Mouse (Mus musculus) brain, embryonic 14.5 days (tissue): ENCODE measurements at regions not wholly inside any gene's neighbourhood (a gene's known extent, or its start where the extent isn't known, plus 50 kb on each side); places are given as distances from the start of the nearest gene placed in this dataset.

Source experiments
- DNase-seq: peaks from one replicate; pipeline ENCODE4 v3.0.0-alpha.2; 2011; ENCODE audit warnings: low read depth
- CTCF ChIP-seq: fragments of 200-500 bp; IDR thresholded peaks from 2 replicates; pipeline ENCODE4 v1.5.1; 2012; ENCODE audit warnings: inconsistent platforms, mild to moderate bottlenecking, moderate library complexity, borderline replicate concordance; ENCODE audit not compliant: insufficient read depth, insufficient read length; ENCODE audit errors: extremely low read depth
- POLR2A ChIP-seq: fragments of 200-500 bp; IDR thresholded peaks from 2 replicates; pipeline ENCODE4 v1.6.1; 2012; ENCODE audit warnings: mild to moderate bottlenecking, inconsistent platforms, borderline replicate concordance; ENCODE audit not compliant: poor library complexity, insufficient read depth, insufficient read length, severe bottlenecking; ENCODE audit errors: extremely low read depth

DNA sequence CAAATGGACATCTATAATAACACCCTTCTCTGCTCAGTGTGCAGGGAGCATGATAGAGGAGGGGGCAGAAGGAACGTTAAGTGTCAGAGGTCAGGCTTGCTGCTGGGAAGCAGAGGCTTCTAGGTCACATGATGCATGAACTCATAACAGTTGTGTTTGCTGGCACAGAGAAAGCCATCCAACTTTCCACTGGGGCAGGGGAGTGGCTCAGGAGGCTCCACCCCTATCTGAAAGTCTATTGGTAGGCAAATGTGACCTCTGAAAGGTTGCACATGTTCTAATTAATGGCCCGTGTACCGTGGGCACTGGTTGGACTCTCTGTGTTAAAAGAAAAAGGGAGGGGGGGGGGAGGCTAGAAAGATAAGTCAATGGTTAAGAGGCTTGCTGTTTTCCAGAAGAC lies 224.6 kb downstream of the Slc16a7 start:
- no peak for DNase-seq
- TF ChIP-seq POLR2A (no peak), CTCF (no peak)

DNA sequence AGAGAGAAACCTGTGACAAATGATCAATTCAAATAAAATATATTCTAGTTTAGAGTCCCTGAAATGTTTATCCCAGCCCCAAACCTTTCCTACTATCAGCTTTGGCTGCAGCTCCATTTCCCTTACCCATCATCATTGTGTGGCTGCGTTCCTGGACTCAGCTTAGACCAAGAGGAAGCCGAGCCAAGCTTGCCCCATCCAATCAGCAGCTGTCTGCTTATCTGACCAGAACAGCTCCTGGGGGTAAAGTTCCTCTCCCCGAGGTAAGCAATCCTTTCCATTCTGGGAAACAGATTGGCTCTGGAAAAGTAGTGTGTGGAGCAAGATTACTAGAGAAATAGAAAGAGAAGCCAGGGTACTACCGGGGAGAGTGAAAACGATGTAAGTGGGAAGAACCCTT lies 228.2 kb downstream of the Slc16a7 start:
- no peak for DNase-seq
- TF ChIP-seq POLR2A (no peak), CTCF (no peak)

DNA sequence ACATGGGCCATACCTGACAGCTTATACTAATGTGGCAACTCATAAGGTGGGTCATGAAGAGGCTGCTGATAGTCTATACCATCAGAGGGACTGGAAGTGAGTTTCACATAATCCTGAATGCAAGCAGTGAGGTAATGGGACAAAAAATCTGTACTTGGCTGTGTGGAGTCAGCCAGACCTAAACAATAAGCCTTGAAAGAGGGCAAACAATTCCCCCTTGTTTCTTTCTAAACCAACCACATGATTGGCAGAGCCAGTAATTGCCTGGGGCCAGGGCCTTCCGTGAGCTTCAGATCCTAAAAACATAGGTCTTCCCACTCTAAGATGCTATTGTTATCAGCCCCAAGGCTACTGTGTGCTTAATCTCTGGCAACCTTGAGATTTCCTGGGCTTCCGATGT lies 240.5 kb downstream of the Slc16a7 start:
- no peak for TF ChIP-seq POLR2A
- no peak for TF ChIP-seq CTCF
- DNase-seq: no peak

DNA sequence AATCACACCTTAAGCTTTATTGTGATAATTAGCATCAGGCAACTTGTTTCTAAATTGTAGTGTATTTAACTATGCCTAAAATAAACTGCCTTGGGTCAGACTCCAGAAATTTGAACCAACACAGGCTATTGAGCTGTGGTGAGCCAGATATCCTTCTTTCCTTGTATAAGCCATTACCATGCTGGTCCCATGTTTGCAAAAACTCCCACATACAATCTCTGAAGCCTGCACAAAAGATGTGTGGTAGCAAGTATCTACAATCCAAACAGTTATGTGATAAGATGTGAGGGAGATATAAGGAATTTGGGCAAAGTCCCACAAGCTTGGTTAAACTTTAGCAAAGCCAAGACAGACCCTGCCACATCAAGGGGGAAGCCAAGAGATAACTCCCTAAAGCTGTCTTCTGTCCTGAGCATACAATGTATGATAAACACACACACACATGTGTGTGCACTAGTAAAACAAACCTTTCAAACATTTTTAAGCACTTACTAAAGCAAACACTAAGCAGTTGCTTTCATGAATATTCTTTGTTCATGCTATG lies 242.0 kb downstream of the Slc16a7 start:
- DNase-seq: no peak
- TF ChIP-seq CTCF (no peak), POLR2A (no peak)

DNA sequence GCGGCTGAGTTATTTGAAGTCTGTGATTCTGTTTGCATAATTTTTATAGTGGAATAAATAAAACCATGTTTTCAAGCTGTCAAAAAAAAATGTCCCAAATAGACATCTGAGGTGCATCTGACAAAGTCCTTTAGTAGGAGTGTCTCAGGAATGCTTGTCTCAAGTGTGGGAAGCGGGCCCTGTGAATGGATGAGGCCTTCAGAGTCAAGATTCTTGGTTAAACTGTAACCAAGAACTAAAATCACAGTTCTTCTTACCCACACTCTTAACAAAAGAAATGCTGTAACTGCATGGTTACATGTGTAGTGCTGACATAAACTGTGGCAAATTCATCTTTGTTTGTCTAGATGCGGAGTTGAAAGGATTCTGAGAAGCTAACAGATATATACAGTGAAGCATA lies 242.9 kb downstream of the Slc16a7 start:
- TF ChIP-seq POLR2A (no peak), CTCF (no peak)
- DNase-seq: no peak

DNA sequence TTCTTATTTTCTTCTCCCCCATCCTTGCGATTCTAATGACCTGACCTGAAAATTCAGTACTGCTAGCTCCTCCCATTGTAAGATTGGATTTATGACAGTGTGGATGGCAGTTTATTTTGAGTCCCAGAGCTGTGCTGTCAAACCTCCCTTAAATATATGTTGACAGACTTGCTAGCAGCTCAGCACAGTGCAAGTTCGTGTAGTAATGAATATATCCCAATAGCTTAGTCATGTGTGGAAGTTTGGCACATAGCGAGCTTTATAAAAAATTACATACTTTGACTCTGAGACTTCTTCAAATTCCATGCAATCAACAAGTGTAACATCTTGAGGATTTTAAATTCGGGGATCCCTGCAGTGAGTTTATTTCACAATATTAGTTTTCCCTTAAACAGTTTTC lies 243.5 kb downstream of the Slc16a7 start:
- TF ChIP-seq CTCF: no peak
- TF ChIP-seq POLR2A: no peak
- no peak for DNase-seq

DNA sequence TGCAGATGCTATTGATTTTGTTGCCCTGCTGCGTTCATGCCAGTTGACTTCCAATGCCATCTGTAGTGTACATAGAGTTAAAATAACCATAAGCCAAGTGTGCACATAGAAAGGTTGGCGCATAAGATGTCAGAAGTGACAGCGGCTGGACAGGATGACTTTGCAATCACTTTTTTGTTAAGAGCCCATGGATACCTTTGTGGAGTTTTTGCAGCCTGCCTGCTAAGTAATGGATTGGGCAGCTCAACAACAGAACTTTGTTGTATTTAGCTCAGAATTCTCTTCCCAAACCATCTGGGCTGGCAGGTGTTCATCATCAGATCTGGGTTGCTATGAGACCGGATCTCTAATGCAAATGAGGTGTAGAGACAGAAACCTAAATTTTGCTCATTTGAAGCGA lies 267.5 kb downstream of the Slc16a7 start:
- peak; percentile 83 for DNase-seq
- no peak for TF ChIP-seq CTCF
- no peak for TF ChIP-seq POLR2A

DNA sequence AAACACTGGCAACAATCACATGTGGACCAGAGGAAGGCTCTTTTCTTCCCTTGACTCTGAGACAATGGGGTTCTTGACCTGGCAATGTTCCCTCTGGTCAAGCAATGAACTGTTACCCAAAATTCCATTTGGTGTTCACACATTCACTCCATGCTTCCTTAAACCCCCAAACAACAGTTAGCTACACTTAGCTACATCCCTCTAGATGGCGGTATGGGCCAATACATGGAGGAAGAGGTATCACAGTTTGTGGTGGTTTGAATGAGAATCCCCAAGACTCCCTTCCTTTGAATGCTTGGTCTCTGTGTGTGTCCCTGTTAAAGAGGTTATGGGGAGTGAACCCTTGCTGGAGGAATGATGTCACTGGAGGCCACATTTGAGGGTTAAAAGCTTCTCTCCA lies 274.9 kb downstream of the Slc16a7 start:
- peak; percentile 47 for DNase-seq
- TF ChIP-seq CTCF: peak; percentile 31; the same call in 1 of the 2 replicates
- TF ChIP-seq POLR2A: no peak

DNA sequence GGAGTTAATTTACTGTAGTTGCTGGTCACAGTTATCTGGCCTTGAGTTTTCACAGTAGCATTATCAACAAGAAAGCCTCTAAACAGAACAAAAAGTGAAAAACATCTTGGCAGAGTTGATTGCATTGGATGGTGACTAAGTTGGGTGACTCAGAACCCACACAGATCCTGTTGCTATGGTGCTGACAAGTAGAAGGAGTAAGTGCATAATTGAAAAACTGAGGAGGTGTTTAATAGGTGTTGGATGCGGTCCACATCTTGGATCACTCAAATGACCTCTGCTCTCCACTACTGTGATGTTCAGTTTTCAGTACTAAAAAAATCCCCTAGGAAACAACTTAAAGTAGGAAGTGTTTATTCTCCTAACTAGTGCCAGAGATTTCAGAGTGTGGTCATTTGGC lies 280.3 kb downstream of the Slc16a7 start:
- TF ChIP-seq POLR2A (no peak), CTCF (no peak)
- peak; percentile 17 for DNase-seq

DNA sequence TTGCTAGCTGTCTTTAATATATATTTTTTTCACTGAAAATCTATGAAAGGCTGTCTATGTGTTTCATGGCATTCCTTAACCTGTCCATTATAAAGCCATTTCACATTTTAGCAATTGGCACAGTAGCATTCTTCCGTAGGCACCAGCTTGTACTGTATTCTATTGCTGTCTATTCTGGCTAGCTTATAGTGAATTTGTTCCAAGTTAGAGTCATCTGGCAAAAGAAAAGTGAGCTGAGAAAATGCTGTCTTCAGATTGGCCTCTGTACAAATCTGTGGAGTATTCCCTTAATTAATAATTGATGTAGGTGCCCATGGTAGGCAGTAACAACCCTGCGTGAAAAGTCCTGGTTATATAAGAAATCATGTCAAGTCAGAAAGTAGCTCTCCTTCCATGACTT lies 304.3 kb downstream of the Slc16a7 start:
- TF ChIP-seq CTCF (no peak), POLR2A (no peak)
- peak; percentile 48 for DNase-seq

DNA sequence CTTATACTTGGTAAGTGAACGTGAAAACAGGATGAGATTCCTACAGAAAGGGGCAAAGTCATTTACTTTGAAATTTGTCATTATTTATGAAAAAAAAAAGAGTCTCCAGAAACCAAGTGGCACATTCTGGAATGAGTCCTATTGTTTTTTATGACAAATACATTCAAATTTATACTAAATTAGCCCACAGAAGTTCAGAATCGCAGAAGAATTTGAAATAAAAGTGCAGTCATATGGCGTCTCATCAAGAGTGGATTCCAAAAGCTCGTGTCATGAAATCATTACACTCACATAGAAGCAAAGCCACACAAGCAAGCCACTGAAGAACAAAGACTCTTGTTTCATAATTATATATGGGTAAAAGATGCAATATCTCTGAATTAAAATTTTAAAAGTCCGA lies 316.9 kb downstream of the Slc16a7 start:
- DNase-seq: no peak
- TF ChIP-seq CTCF: no peak
- no peak for TF ChIP-seq POLR2A

DNA sequence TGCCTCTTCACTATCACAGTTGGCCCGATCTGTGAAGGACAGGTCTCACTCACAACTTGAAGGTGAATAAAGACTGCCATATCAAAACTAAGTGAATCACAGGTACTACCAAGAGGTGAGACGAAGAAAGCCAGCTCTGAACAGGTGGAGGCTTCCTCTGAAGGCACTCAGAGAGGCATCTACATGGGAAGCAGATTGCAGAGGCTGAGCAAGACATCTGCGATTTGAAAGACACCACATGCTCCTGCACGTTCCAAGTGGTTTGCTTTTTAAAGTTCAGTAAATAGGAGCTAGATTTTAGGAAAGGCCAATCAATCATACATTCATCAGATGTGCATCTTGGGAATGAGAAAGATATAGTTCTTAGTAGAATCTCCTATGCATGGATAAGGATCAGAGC lies 319.0 kb downstream of the Slc16a7 start:
- no peak for DNase-seq
- TF ChIP-seq CTCF (no peak), POLR2A (no peak)
